21 mouse cellular contexts compared by ENCODE assay signal in the genomic region with DNA sequence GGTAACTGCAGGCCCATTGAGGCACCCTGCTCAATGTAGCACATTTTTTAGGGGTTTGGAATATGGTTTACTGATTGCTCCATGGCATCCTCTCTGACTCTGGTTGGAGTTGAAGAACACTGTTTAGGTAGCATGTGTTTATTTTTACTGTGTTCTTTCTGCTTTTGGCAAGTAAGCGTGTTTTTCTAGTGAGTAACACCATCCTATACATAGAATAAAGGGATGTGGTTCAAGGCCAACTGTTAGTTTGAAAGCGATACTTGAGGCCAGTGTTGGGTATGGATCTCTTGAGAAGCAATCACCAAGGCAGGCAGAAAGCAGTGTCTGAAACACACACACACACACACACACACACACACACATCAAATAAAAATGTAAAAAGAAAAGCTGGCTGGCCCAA. TPM values are rescaled to one million over a fixed set of nuclear protein-coding genes. Genes with fewer than 3 reads are reported as not detected.
"Had no signal": no experiment of that assay in that cellular context is flagged by ENCODE, and none has a peak within 500 bp of the region (broad histone marks: within the 10 kb centered on the region; RNA-seq: fewer than 3 reads in every experiment).

No protein-coding gene starts in this region.

- H3K27ac ChIP-seq: limb, embryonic 13.5 days; liver, embryonic 12.5 days; liver, embryonic 15.5 days; lung, embryonic 15.5 days; macrophage; midbrain, embryonic 12.5 days had no signal

- ATAC-seq: liver, embryonic 12.5 days; midbrain, embryonic 16.5 days had no signal

- H3K4me2 ChIP-seq: limb, embryonic 13.5 days; liver, embryonic 12.5 days; liver, embryonic 15.5 days; lung, embryonic 15.5 days; midbrain, embryonic 12.5 days had no signal

- H3K9ac ChIP-seq: limb, embryonic 13.5 days; liver, embryonic 12.5 days; liver, embryonic 15.5 days; lung, embryonic 15.5 days; midbrain, embryonic 12.5 days had no signal

- H3K27me3 ChIP-seq: limb, embryonic 13.5 days; lung, embryonic 15.5 days; midbrain, embryonic 12.5 days had no signal

- H3K4me3 ChIP-seq: limb, embryonic 13.5 days; liver, embryonic 12.5 days; liver, embryonic 15.5 days; lung, embryonic 15.5 days; midbrain, embryonic 12.5 days had no signal

- DNase-seq: kidney, adult 9 months; kidney, postnatal 14 days; kidney, postnatal 4 days; left cerebral cortex, postnatal 4 days; liver; lung, adult 18-20 months; lung, postnatal 14 days; thymus, adult 2 months; thymus, postnatal 14 days; thymus, postnatal 4 days had no signal

- H3K9me3 ChIP-seq: limb, embryonic 13.5 days; liver, embryonic 12.5 days; liver, embryonic 15.5 days; lung, embryonic 15.5 days; midbrain, embryonic 12.5 days had no signal

- H3K36me3 ChIP-seq: limb, embryonic 13.5 days; liver, embryonic 12.5 days; liver, embryonic 15.5 days; lung, embryonic 15.5 days; midbrain, embryonic 12.5 days had no signal

RNA-seq across cellular contexts. Expression of gene Dpep1, which starts 2.0 kb away (rescaled TPM):
- total RNA-seq: left cerebral cortex, postnatal 14 days; left cerebral cortex, postnatal 4 days; monocyte, adult 5-6 weeks had no signal
- polyA plus RNA-seq: macrophage; neural tube, embryonic 14.5 days had no signal

RNA-seq across cellular contexts. Expression of gene Spata33, which starts 24.6 kb away (rescaled TPM):
- total RNA-seq: monocyte, adult 5-6 weeks had no signal

RNA-seq across cellular contexts. Expression of gene Sult5a1, which starts 29.9 kb away (rescaled TPM):
- total RNA-seq: left cerebral cortex, postnatal 4 days; megakaryocyte, adult 5-6 weeks; monocyte, adult 5-6 weeks had no signal
- polyA plus RNA-seq: macrophage had no signal
